Mouse (Mus musculus) liver, postnatal 0 days (tissue): ENCODE measurements at regions not wholly inside any gene's neighbourhood (a gene's known extent, or its start where the extent isn't known, plus 50 kb on each side); places are given as distances from the start of the nearest gene placed in this dataset.

ENCODE experiments used
- ATAC-seq: fragments of 200-750 bp; cut with Nextera tagmentation; 2 replicates; pipeline ENCODE4 v1.8.0; 2017; ENCODE audit warnings: mild to moderate bottlenecking, moderate library complexity
- DNase-seq: peaks from one replicate; pipeline ENCODE4 v3.0.0-alpha.2; 2016
- H3K27ac ChIP-seq: fragments of 300-500 bp; sonication (generic); 2 replicates; pipeline ENCODE4 v1.5.1; 2014; ENCODE audit warnings: antibody characterized with exemption, moderate library complexity, mild to moderate bottlenecking, low read depth
- H3K27me3 ChIP-seq: fragments of 300-500 bp; sonication (generic); 2 replicates; pipeline ENCODE4 v1.6.1; 2014; ENCODE audit warnings: low read length, control low read depth, mixed read lengths; ENCODE audit not compliant: insufficient read depth
- H3K36me3 ChIP-seq: fragments of 300-500 bp; sonication (generic); replicated peaks from 2 replicates; pipeline ENCODE4 v1.6.1; 2014; ENCODE audit warnings: mild to moderate bottlenecking, control low read depth, low read length, moderate library complexity, mixed read lengths; ENCODE audit not compliant: insufficient read depth
- H3K4me1 ChIP-seq: fragments of 300-500 bp; sonication (generic); 2 replicates; pipeline ENCODE4 v1.6.1; 2014; ENCODE audit warnings: antibody characterized with exemption, mild to moderate bottlenecking, control low read depth; ENCODE audit not compliant: insufficient read depth
- H3K4me2 ChIP-seq: fragments of 300-500 bp; sonication (generic); 2 replicates; pipeline ENCODE4 v1.6.1; 2014; ENCODE audit warnings: low read depth, mild to moderate bottlenecking, low read length, moderate library complexity, mixed read lengths
- H3K4me3 ChIP-seq: fragments of 300-500 bp; sonication (generic); 2 replicates; pipeline ENCODE4 v1.5.1; 2014; ENCODE audit warnings: low read depth, low read length
- H3K9ac ChIP-seq: fragments of 300-500 bp; sonication (generic); replicated peaks from 2 replicates; pipeline ENCODE4 v1.6.1; 2014; ENCODE audit warnings: mild to moderate bottlenecking, moderate library complexity
- H3K9me3 ChIP-seq: fragments of 300-500 bp; sonication (generic); 2 replicates; pipeline ENCODE4 v1.6.1; 2016; ENCODE audit warnings: mild to moderate bottlenecking, control low read depth, low read length, mixed read lengths
- CTCF ChIP-seq: sonication (generic); IDR thresholded peaks from 2 replicates; pipeline ENCODE4 v1.5.1; 2016; ENCODE audit warnings: antibody characterized with exemption, low read depth
- EP300 ChIP-seq: IDR thresholded peaks from 2 replicates; pipeline ENCODE4 v1.6.1; 2016; ENCODE audit warnings: antibody characterized with exemption, low read depth, mild to moderate bottlenecking
- WGBS: fragments of 180-500 bp; shearing (Covaris S2); extraction: QIAGEN DNeasy Blood & Tissue Kit; methylation state at CpG from one replicate; pipeline ENCODE4 v1.1.7; 2014; ENCODE audit not compliant: insufficient replicate concordance; 5-methylcytosine and 5-hydroxymethylcytosine counted together

GRCm38 (mm10) chr12:46416250-46416649 is 402.5 kb downstream of the Nova1 start:
- ATAC-seq: no peak
- no peak for DNase-seq
- no peak overlapping the region for H3K27ac ChIP-seq
- H3K4me1 ChIP-seq: no peaks in the 10 kb centered on the region
- H3K9me3 ChIP-seq: no peaks in the 10 kb centered on the region
- no peak overlapping the region for H3K4me2 ChIP-seq
- no peak for TF ChIP-seq EP300
- no peak for TF ChIP-seq CTCF
- no peak overlapping the region for H3K4me3 ChIP-seq
- H3K36me3 ChIP-seq: no peaks in the 10 kb centered on the region
- H3K27me3 ChIP-seq: no peaks in the 10 kb centered on the region
- no peak overlapping the region for H3K9ac ChIP-seq

DNA sequence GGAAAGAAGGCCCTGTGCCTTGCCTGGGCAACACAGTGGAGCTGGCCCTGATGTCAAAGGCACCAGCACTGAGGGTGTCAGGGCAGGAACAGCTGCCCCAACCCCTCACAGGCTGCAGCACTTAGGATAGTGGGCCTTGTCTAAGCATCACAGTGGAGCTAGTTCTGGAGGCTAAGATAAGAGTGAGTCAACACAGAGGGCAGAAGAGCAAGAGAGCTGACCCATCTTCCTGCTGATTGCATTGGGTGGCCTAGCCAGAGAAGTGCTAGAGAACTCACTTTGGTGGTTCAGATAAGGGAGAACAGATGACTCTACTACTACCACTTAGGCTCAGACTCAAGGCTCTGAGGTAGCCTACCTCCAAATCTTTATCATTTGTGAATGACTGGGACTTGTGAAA is 413.1 kb downstream of the Nova1 start:
- no peaks in the 10 kb centered on the region for H3K36me3 ChIP-seq
- H3K4me1 ChIP-seq: no peaks in the 10 kb centered on the region
- DNase-seq (no peak), ATAC-seq (no peak)
- H3K27me3 ChIP-seq: no peaks in the 10 kb centered on the region
- TF ChIP-seq EP300 (no peak), CTCF (no peak)
- no peak overlapping the region for H3K4me2 ChIP-seq
- no peaks in the 10 kb centered on the region for H3K9me3 ChIP-seq
- H3K9ac ChIP-seq: no peak overlapping the region
- H3K4me3 ChIP-seq: no peak overlapping the region
- no peak overlapping the region for H3K27ac ChIP-seq

- WGBS: 3% methylated on average over 14 of the region's 14 CpGs
- TF ChIP-seq EP300 (no peak), CTCF (no peak)
- no peak overlapping the region for H3K27ac ChIP-seq
- H3K9me3 ChIP-seq: no peaks in the 10 kb centered on the region
- H3K36me3 ChIP-seq: no peaks in the 10 kb centered on the region
- 0 out of 2 replicates have a peak overlapping the region, but pooled peaks have one; percentile 3 for H3K4me3 ChIP-seq
- peak overlapping the region; percentile 49 for H3K4me2 ChIP-seq
- H3K4me1 ChIP-seq: no peaks in the 10 kb centered on the region
- ATAC-seq: no peak
- no peak overlapping the region for H3K9ac ChIP-seq
- H3K27me3 ChIP-seq: 0 out of 2 replicates have a peak, but pooled peaks cover 4% of the 10 kb centered on the region
- no peak for DNase-seq
Observed at GRCm38 (mm10) chr12:46399653-46399975, 419.1 kb downstream of the Nova1 start.

DNA sequence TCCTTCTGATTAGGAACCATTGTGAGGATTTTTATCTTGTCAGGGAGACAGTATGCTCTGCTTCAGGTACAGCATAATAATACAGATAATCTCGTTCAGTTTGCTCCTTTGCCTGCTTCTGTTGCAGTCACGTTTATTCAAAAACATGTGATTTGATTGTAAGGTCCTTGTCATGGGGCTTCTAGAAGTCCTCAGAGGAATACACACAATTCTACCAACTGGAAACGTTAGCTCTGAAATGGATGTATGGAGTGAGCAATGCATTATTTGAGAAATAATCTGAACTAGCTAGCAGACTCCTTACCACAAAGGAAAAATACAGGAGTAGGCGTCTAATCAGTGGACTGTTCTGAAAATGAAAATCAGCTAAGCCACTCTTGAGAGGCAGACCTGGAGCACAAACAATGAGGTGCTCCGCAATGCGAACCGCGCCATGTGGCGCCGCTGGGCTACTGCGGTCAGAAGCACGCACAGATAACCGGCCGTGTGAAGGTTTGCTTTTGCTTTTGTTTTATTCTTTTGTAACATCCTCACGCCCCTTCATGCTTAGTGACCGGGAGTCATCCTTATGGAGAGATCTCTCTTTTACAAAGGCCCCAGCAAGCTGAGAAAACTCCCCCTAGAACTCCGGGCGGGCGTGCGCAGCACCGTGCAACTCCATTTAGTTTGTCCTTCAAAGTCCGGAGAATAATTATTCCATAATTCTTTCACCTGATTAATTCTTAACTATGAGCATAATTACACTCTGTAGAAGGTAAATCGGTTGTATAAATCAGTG is 419.7 kb downstream of the Nova1 start:
- Histone ChIP-seq H3K4me1 (no peaks in the 10 kb centered on the region), H3K27me3 (0 out of 2 replicates have a peak, but pooled peaks cover 4% of the 10 kb centered on the region), H3K36me3 (no peaks in the 10 kb centered on the region), H3K4me2 (peak overlapping the region; percentile 49), H3K9me3 (no peaks in the 10 kb centered on the region), H3K9ac (no peak overlapping the region), H3K4me3 (peak overlapping the region; percentile 3; the same call in 1 of the 2 replicates), H3K27ac (no peak overlapping the region)
- 10% methylated on average over 23 of the region's 23 CpGs for WGBS
- no peak for TF ChIP-seq CTCF
- no peak for TF ChIP-seq EP300
- no peak for DNase-seq
- ATAC-seq: no peak

DNA sequence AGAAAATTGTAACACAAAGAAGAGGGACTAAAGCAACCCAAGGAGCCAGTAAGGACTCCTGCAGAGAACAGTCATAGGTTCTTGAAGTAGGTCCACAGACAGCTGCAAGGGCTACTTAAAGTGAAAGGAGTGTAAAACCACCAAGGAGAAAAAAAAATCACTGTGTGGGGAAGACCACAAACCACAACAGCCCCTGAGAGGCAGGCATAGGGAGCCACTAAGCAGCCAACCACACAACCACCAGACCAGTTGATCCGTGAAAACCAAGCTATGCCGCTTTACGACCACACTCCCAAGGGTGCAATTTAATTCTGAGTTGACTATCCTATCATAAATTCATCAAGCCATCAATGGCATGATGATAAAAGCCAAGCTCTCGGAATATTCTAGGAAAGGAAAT is 423.5 kb downstream of the Nova1 start:
- Histone ChIP-seq H3K4me3 (no peak overlapping the region), H3K4me1 (no peaks in the 10 kb centered on the region), H3K9me3 (no peaks in the 10 kb centered on the region), H3K36me3 (no peaks in the 10 kb centered on the region), H3K27me3 (0 out of 2 replicates have a peak, but pooled peaks cover 4% of the 10 kb centered on the region), H3K4me2 (no peak overlapping the region), H3K9ac (no peak overlapping the region), H3K27ac (no peak overlapping the region)
- TF ChIP-seq CTCF: no peak
- no peak for TF ChIP-seq EP300
- WGBS: 32% methylated on average over 4 of the region's 4 CpGs
- DNase-seq (no peak), ATAC-seq (no peak)

DNA sequence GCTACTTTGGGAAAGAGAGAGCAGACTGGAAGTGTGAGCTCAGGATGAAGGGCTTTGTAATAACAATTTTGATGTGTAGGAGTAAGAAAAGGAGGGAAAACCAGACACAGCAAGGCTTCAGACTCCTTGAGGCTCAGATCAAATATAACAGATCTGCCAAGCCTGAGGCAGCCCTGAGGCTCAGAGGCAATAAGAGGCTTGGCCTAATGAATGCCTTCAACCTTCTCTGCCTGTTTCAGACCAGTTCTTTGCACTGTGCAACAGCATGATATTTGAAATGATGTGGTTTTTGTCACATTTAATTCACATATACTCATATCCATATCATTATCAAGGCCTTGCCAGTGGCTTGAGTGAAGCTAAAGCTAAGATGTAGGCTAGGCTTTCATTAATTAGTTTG is 425.0 kb downstream of the Nova1 start:
- DNase-seq: no peak
- no peak for ATAC-seq
- no peak overlapping the region for H3K4me3 ChIP-seq
- H3K27me3 ChIP-seq: no peaks in the 10 kb centered on the region
- no peak overlapping the region for H3K9ac ChIP-seq
- TF ChIP-seq EP300 (no peak), CTCF (no peak)
- no peak overlapping the region for H3K27ac ChIP-seq
- H3K36me3 ChIP-seq: no peaks in the 10 kb centered on the region
- H3K4me2 ChIP-seq: no peak overlapping the region
- H3K4me1 ChIP-seq: no peaks in the 10 kb centered on the region
- H3K9me3 ChIP-seq: no peaks in the 10 kb centered on the region

DNA sequence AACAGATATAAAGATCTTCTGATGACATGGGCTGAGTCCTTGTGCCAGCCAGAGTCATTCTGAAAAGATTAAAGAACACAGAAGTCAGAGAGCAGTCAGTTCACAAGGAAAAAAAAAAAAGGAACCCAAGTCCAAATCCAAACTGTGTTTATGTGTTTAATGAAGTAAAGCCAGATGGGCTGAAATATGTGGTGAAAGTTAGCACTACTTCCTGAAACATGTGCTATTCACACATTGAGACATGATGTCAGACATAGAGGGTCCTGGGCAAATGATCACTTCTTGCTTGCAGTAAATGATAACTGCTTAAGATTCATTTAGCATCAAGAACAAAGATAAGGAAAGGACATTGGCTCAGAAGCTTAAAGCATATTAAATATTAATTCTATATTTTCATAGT is 439.8 kb downstream of the Nova1 start:
- Histone ChIP-seq H3K9me3 (no peaks in the 10 kb centered on the region), H3K4me3 (no peak overlapping the region), H3K4me1 (no peaks in the 10 kb centered on the region), H3K27ac (no peak overlapping the region), H3K4me2 (no peak overlapping the region), H3K36me3 (no peaks in the 10 kb centered on the region), H3K9ac (no peak overlapping the region), H3K27me3 (no peaks in the 10 kb centered on the region)
- ATAC-seq (no peak), DNase-seq (no peak)
- TF ChIP-seq EP300: no peak
- no peak for TF ChIP-seq CTCF
